In the genomic region with DNA sequence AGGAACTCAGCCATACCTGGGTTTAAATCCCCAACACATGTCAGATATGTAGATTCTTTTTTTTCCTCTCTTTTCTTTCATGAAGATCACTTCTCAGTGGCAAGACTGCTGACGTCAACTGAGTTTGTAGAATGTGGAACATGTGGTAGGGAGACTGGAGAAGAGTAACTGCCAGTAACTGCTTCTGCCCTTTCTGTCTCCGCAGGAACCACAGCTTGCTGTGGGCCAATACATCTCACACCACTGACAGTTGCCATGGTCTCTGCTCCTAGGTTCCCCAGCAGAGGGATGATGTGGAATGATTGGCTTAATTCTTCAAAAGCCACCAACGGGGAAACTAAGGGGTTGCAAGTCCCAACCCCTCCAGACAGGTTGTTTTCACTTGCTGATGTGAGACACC, we compare ENCODE assay signal across 19 mouse cellular contexts. TPM values are rescaled to one million over a fixed set of nuclear protein-coding genes. Genes with fewer than 3 reads are reported as not detected.
A peak's percentile ranks its signal among the peaks of the same experiment; 100 is the strongest.
DNase-seq lines count a peak whose midpoint lies in the region; ATAC-seq and TF ChIP-seq lines count a peak whose summit lies in the region.
"Had no signal": no experiment of that assay in that cellular context is flagged by ENCODE, and none has a peak within 500 bp of the region (broad histone marks: within the 10 kb centered on the region; RNA-seq: fewer than 3 reads in every experiment).

No protein-coding gene starts in this region.

- peak; percentile 7 for DNase-seq in embryo, embryonic 10 days (ENCODE audit: low spot score)
- DNase-seq in embryo, embryonic 9.5 days (ENCODE audit: extremely low spot score): no peak
- no peak for DNase-seq in heart, postnatal 0 days (ENCODE audit: low spot score)
- DNase-seq in heart, postnatal 36 days: no peak
- DNase-seq in testis, postnatal 14 days (ENCODE audit: low spot score): no peak
- DNase-seq in spleen, adult 18-20 months: no peak
- DNase-seq: adrenal gland, postnatal 25 days; cerebellum, postnatal 10 days; gastrocnemius, postnatal 36 days; lung, embryonic 14.5 days; thymus, adult 2 months had no signal

- intact Hi-C loops in heart, postnatal 36 days (cut with DNase I): no loop called here

- H3K9ac ChIP-seq in heart, postnatal 0 days (replicated peaks; ENCODE audit: low read depth, low read length): no peak overlapping the region
- H3K9ac ChIP-seq in forebrain, embryonic 15.5 days (replicated peaks): no peak overlapping the region
- H3K9ac ChIP-seq: hindbrain, embryonic 12.5 days; lung, embryonic 14.5 days; midbrain, embryonic 12.5 days had no signal

- WGBS in heart, postnatal 0 days: 24% methylated on average over 3 of the region's 3 CpGs
- 70% methylated on average over 3 of the region's 3 CpGs for whole genome bisulfite sequencing in forebrain, embryonic 15.5 days

- H3K27me3 ChIP-seq in heart, postnatal 0 days (ENCODE audit: control insufficient read depth, insufficient read depth, low read length): no peaks in the 10 kb centered on the region
- H3K27me3 ChIP-seq in testis, adult 2 months (ENCODE audit: control insufficient read depth, insufficient read depth, low read length): no peaks in the 10 kb centered on the region
- H3K27me3 ChIP-seq in forebrain, embryonic 15.5 days: no peaks in the 10 kb centered on the region
- H3K27me3 ChIP-seq: hindbrain, embryonic 12.5 days; midbrain, embryonic 12.5 days had no signal

- no peak for TF ChIP-seq EP300 in heart, postnatal 0 days (IDR thresholded peaks at IDR 0.05; ENCODE audit: low read depth)

- TF ChIP-seq POLR2A in testis, adult 2 months (IDR thresholded peaks at IDR 0.05; ENCODE audit: control insufficient read depth, low read depth, low read length): no peak

- H3K36me3 ChIP-seq in heart, postnatal 0 days (replicated peaks; ENCODE audit: control insufficient read depth, insufficient read depth, low read length): peaks cover 14% of the 10 kb centered on the region
- no peaks in the 10 kb centered on the region for H3K36me3 ChIP-seq in testis, adult 2 months (ENCODE audit: control insufficient read depth, insufficient read depth, low read length)
- no peaks in the 10 kb centered on the region for H3K36me3 ChIP-seq in forebrain, embryonic 15.5 days
- H3K36me3 ChIP-seq: embryonic facial prominence, embryonic 10.5 days; hindbrain, embryonic 12.5 days; limb, embryonic 10.5 days; midbrain, embryonic 12.5 days had no signal

- peaks cover 12% of the 10 kb centered on the region; the same call in 1 of the 2 replicates for H3K4me1 ChIP-seq in heart, postnatal 0 days (ENCODE audit: control insufficient read depth, insufficient read depth)
- H3K4me1 ChIP-seq in testis, adult 2 months (ENCODE audit: control insufficient read depth, insufficient read depth, low read length): no peaks in the 10 kb centered on the region; the same call in none of the 2 replicates
- H3K4me1 ChIP-seq in forebrain, embryonic 15.5 days: no peaks in the 10 kb centered on the region
- H3K4me1 ChIP-seq: embryonic facial prominence, embryonic 10.5 days; hindbrain, embryonic 12.5 days; limb, embryonic 10.5 days; midbrain, embryonic 12.5 days had no signal

- H3K9me3 ChIP-seq in heart, postnatal 0 days (replicated peaks; ENCODE audit: control insufficient read depth, low read length): no peaks in the 10 kb centered on the region
- H3K9me3 ChIP-seq in forebrain, embryonic 15.5 days: no peaks in the 10 kb centered on the region
- H3K9me3 ChIP-seq: embryonic facial prominence, embryonic 10.5 days; hindbrain, embryonic 12.5 days; limb, embryonic 10.5 days; midbrain, embryonic 12.5 days had no signal

- TF ChIP-seq CTCF in heart, postnatal 0 days (IDR thresholded peaks at IDR 0.05; ENCODE audit: low read depth): no peak
- no peak for TF ChIP-seq CTCF in testis, adult 2 months (IDR thresholded peaks at IDR 0.05; ENCODE audit: control insufficient read depth, insufficient read depth, insufficient replicate concordance, low read depth, low read length)

- no peak overlapping the region for H3K4me3 ChIP-seq in heart, postnatal 0 days (ENCODE audit: low read depth, low read length)
- peak overlapping the region; percentile 72 for H3K4me3 ChIP-seq in testis, adult 2 months (ENCODE audit: control insufficient read depth, low read depth, low read length)
- no peak overlapping the region for H3K4me3 ChIP-seq in forebrain, embryonic 15.5 days
- H3K4me3 ChIP-seq: embryonic facial prominence, embryonic 10.5 days; erythroblast, embryonic 14.5 days; hindbrain, embryonic 12.5 days; limb, embryonic 10.5 days; midbrain, embryonic 12.5 days had no signal

- ATAC-seq in heart, postnatal 0 days (ENCODE audit: insufficient read depth, low read depth): 0 out of 2 replicates have a peak, but pooled peaks have one; percentile 18
- no peak for ATAC-seq in forebrain, embryonic 15.5 days (replicated peaks)
- ATAC-seq: forebrain, embryonic 16.5 days had no signal

- H3K4me2 ChIP-seq in heart, postnatal 0 days (ENCODE audit: low read depth, low read length): no peak overlapping the region
- H3K4me2 ChIP-seq in forebrain, embryonic 15.5 days (replicated peaks): no peak overlapping the region
- H3K4me2 ChIP-seq: hindbrain, embryonic 12.5 days; lung, embryonic 14.5 days; midbrain, embryonic 12.5 days had no signal

- H3K27ac ChIP-seq in heart, postnatal 0 days (ENCODE audit: low read depth): peak overlapping the region; percentile 19; the same call in 1 of the 2 replicates
- peak overlapping the region; percentile 62 for H3K27ac ChIP-seq in testis, adult 2 months (ENCODE audit: control insufficient read depth, insufficient read depth, low read depth, low read length)
- no peak overlapping the region for H3K27ac ChIP-seq in forebrain, embryonic 15.5 days (replicated peaks)
- H3K27ac ChIP-seq: embryonic facial prominence, embryonic 10.5 days; hindbrain, embryonic 12.5 days; limb, embryonic 10.5 days; midbrain, embryonic 12.5 days had no signal

RNA-seq across cellular contexts. Expression of gene Slc8a1, which starts 33.4 kb away (rescaled TPM):
- 875 and 912 TPM in 2 replicates for total RNA-seq in heart, postnatal 0 days (2014; rRNA removed; ENCODE audit: low replicate concordance)
- polyA plus RNA-seq in heart, postnatal 0 days (2015; fragmentation: Nextera tagmentation; extraction: Ambion mirVana): 59.9 and 71.6 TPM in 2 replicates
- 100 to 1,000 TPM; 392 to 411 TPM for total RNA-seq in heart, postnatal 36 days (2021)
- polyA plus RNA-seq in testis, adult 2 months (2012; rRNA removed): 0.72 and 0.97 TPM in 2 replicates
- 17.7 and 18.4 TPM in 2 replicates for polyA plus RNA-seq in forebrain, embryonic 15.5 days (2015; fragmentation: Nextera tagmentation; extraction: Ambion mirVana)
- polyA plus RNA-seq: erythroblast, embryonic 14.5 days had no signal
